Mouse (Mus musculus) C2C12 (cell line): ENCODE measurements around the gene Wscd2.

Experiments
- CTCF ChIP-seq: IDR thresholded peaks from one replicate; pipeline ENCODE4 v1.5.1; 2011; ENCODE audit not compliant: control insufficient read depth, insufficient read depth, insufficient read length
- MAX ChIP-seq: IDR thresholded peaks from one replicate; pipeline ENCODE4 v1.6.1; 2011; ENCODE audit warnings: mild to moderate bottlenecking, control low read depth
- USF1 ChIP-seq: IDR thresholded peaks from one replicate; pipeline ENCODE4 v1.6.1; 2011; ENCODE audit warnings: low read depth, mild to moderate bottlenecking, control low read depth, moderate library complexity

DNA sequence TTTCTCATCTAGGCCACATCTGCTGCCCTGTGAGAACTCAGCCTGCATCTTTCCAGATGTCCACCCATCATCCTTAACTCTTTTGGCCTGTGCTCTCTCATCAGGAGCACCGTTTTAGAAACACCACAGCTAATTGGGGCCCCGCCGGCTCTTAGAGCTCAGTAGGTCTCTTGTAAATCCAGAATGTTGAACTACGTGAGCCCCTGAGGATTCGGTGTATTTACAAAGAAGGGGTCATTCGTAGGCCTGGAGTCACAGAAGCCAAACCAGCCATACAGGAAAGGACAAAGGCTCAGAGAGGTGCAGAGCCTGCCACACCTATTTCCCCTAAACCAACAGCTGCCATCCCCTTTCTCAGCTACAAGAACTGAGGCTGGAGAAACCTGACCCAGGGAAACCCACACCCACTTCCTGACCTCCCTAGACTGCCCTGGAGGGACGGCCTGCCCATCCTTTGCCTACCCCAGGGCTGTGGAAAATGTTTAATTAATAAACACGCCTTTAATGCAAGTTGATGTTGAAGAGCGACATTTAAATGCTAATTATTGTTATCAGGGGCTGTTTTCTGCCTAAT lies 106.7 kb downstream of the Wscd2 start:
- TF ChIP-seq USF1 (no peak), CTCF (no peak), MAX (no peak)
